Mouse (Mus musculus) adrenal gland (tissue): ENCODE results near the gene Cabp7.

Experiments
- intact Hi-C: fragments of 180-260 bp; cut with DNase I; formaldehyde crosslinking; loops from one replicate; pipeline ENCODE4 v1.15.1; 2025
- long read RNA-seq, 2 experiments: library from polyadenylated mRNA; unstranded; transcript quantifications; one replicate each; pipeline ENCODE4 v2.0.0; 2020; ENCODE audit warnings: borderline replicate concordance in 1 of 2; ENCODE audit not compliant: insufficient replicate concordance in 1 of 2

Cabp7 gene
- long read RNA-seq, experiment 1 = 0 reads
- long read RNA-seq, experiment 2 = 0 reads

- intact Hi-C loops = no loop called here
Measured at GRCm38 (mm10) chr11:4746733-4747132, at the start of gene Cabp7. Gene Cabp7 (minus strand): TSS chr11:4746778.

GRCm38 (mm10) chr11:4793006-4793405 lies 46.4 kb upstream of the Cabp7 start:
- intact Hi-C loops = no loop called here

- intact Hi-C loops = no loop called here
Measured at GRCm38 (mm10) chr11:4791549-4791948, 45.0 kb upstream of the Cabp7 start.

- intact Hi-C loops = no loop called here
Measured at GRCm38 (mm10) chr11:4789691-4790090, 43.1 kb upstream of the Cabp7 start.

GRCm38 (mm10) chr11:4784629-4785142 lies 38.1 kb upstream of the Cabp7 start:
- intact Hi-C loops = no loop called here

- intact Hi-C loops = no loop called here
Measured at GRCm38 (mm10) chr11:4783116-4783515, 36.5 kb upstream of the Cabp7 start.

- intact Hi-C loops = no loop called here
Measured at GRCm38 (mm10) chr11:4780927-4781326, 34.3 kb upstream of the Cabp7 start.

GRCm38 (mm10) chr11:4772925-4773324 lies 26.3 kb upstream of the Cabp7 start:
- intact Hi-C loops = loop anchor here (10.0 kb wide), 1 partner anchor 338 kb away; no protein-coding TSS in a partner anchor

GRCm38 (mm10) chr11:4771756-4772155 lies 25.2 kb upstream of the Cabp7 start:
- intact Hi-C loops = loop anchor here (10.0 kb wide), 1 partner anchor 337 kb away; no protein-coding TSS in a partner anchor

GRCm38 (mm10) chr11:4769881-4770280 lies 23.3 kb upstream of the Cabp7 start:
- intact Hi-C loops = loop anchor here (5.0 to 10.0 kb wide), 2 partner anchors 53 to 335 kb away; no protein-coding TSS in a partner anchor

- intact Hi-C loops = loop anchor here (5.0 kb wide), 1 partner anchor 52 kb away; no protein-coding TSS in a partner anchor
Measured at GRCm38 (mm10) chr11:4769293-4769692, 22.7 kb upstream of the Cabp7 start.

- intact Hi-C loops = loop anchor here (5.0 kb wide), 1 partner anchor 51 kb away; no protein-coding TSS in a partner anchor
Measured at GRCm38 (mm10) chr11:4768399-4768798, 21.8 kb upstream of the Cabp7 start.

- intact Hi-C loops = no loop called here
Measured at GRCm38 (mm10) chr11:4764476-4764875, 17.9 kb upstream of the Cabp7 start.

GRCm38 (mm10) chr11:4763631-4764030 lies 17.1 kb upstream of the Cabp7 start:
- intact Hi-C loops = no loop called here

- intact Hi-C loops = no loop called here
Measured at GRCm38 (mm10) chr11:4762511-4762910, 15.9 kb upstream of the Cabp7 start.

- intact Hi-C loops = no loop called here
Measured at GRCm38 (mm10) chr11:4761991-4762390, 15.4 kb upstream of the Cabp7 start.

GRCm38 (mm10) chr11:4760438-4760837 lies 13.9 kb upstream of the Cabp7 start:
- intact Hi-C loops = no loop called here

- intact Hi-C loops = no loop called here
Measured at GRCm38 (mm10) chr11:4757789-4758158, 11.2 kb upstream of the Cabp7 start.

GRCm38 (mm10) chr11:4756984-4757788 lies 10.6 kb upstream of the Cabp7 start:
- intact Hi-C loops = no loop called here

GRCm38 (mm10) chr11:4756460-4756859 lies 9.9 kb upstream of the Cabp7 start:
- intact Hi-C loops = no loop called here

GRCm38 (mm10) chr11:4754867-4755266 lies 8.3 kb upstream of the Cabp7 start:
- intact Hi-C loops = no loop called here

GRCm38 (mm10) chr11:4754036-4754435 lies 7.5 kb upstream of the Cabp7 start:
- intact Hi-C loops = no loop called here

- intact Hi-C loops = no loop called here
Measured at GRCm38 (mm10) chr11:4752836-4753235, 6.3 kb upstream of the Cabp7 start.
